Comparison of ENCODE assay signal across 20 mouse cellular contexts in the genomic region with DNA sequence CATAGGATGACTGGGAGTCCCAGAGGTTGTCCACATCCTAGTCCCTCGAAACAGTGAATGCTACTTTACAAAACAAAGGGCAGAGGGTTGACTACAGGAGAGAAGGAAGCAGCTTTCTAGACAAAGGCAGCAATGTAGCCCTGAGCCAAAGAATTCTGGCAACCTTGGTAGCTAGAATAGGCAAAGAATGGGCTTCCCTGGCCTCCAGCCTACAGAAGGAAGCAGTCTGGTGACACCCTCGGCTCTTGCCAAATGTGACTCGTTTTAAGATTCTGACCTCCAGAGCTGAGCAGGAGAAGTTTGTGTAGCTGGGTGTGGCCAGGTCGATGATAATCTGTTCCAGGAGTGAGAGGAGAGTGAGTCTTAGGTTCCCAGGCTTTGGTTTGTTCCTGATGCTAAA.
DNase-seq lines count a peak whose midpoint lies in the region; ATAC-seq and TF ChIP-seq lines count a peak whose summit lies in the region.
"Had no signal": no experiment of that assay in that cellular context is flagged by ENCODE, and none has a peak within 500 bp of the region (broad histone marks: within the 10 kb centered on the region; RNA-seq: fewer than 3 reads in every experiment).

No protein-coding gene starts in this region.

- TF ChIP-seq CTCF in lung, embryonic 14.5 days (IDR thresholded peaks at IDR 0.05; ENCODE audit: low read depth), result no peak

- no peak overlapping the region for H3K4me2 ChIP-seq in lung, embryonic 14.5 days
- H3K4me2 ChIP-seq: embryonic facial prominence, embryonic 15.5 days; intestine, embryonic 15.5 days; limb, embryonic 12.5 days; liver, embryonic 12.5 days; neural tube, embryonic 15.5 days had no signal

- peak; percentile 43 to 55 for DNase-seq in cerebellum, postnatal 25 days
- no peak for DNase-seq in cerebellum, adult 11-12 months
- peak; percentile 54 for DNase-seq in lung, embryonic 14.5 days
- no peak for DNase-seq in lung, postnatal 25 days (ENCODE audit: low spot score)
- DNase-seq in ES-CJ7 (ENCODE audit: low read depth, low spot score) (peak; percentile 74), ZHBTc4 (ENCODE audit: low read depth, low spot score) (peak; percentile 84)
- no peak for DNase-seq in thymus, postnatal 36 days
- DNase-seq: adrenal gland, adult 2 months; gastrocnemius, postnatal 25 days; kidney, postnatal 25 days; thymus, adult 2 months had no signal

- no peaks in the 10 kb centered on the region for H3K36me3 ChIP-seq in lung, embryonic 14.5 days (ENCODE audit: insufficient read depth)
- H3K36me3 ChIP-seq: embryonic facial prominence, embryonic 15.5 days; heart, embryonic 10.5 days; intestine, embryonic 15.5 days; limb, embryonic 12.5 days; liver, embryonic 12.5 days; midbrain, embryonic 10.5 days; neural tube, embryonic 15.5 days had no signal

- no peaks in the 10 kb centered on the region for H3K4me1 ChIP-seq in lung, embryonic 14.5 days (ENCODE audit: insufficient read depth)

- H3K27ac ChIP-seq in lung, embryonic 14.5 days (ENCODE audit: low read depth), result no peak overlapping the region
- H3K27ac ChIP-seq: embryonic facial prominence, embryonic 15.5 days; heart, embryonic 10.5 days; intestine, embryonic 15.5 days; limb, embryonic 12.5 days; liver, embryonic 12.5 days; midbrain, embryonic 10.5 days; neural tube, embryonic 15.5 days; stomach, postnatal 0 days had no signal

- WGBS in lung, embryonic 14.5 days, result 35% methylated on average over 4 of the region's 4 CpGs

- H3K9ac ChIP-seq in lung, embryonic 14.5 days, result no peak overlapping the region
- H3K9ac ChIP-seq: embryonic facial prominence, embryonic 15.5 days; intestine, embryonic 15.5 days; limb, embryonic 12.5 days; liver, embryonic 12.5 days; neural tube, embryonic 15.5 days had no signal

- no peak for ATAC-seq in lung, embryonic 14.5 days (ENCODE audit: insufficient read depth)
- ATAC-seq: hindbrain, embryonic 16.5 days; intestine, embryonic 15.5 days; liver, embryonic 12.5 days had no signal

- no peak overlapping the region for H3K4me3 ChIP-seq in lung, embryonic 14.5 days (ENCODE audit: low read depth, low read length)
- H3K4me3 ChIP-seq: embryonic facial prominence, embryonic 15.5 days; heart, embryonic 10.5 days; intestine, embryonic 15.5 days; limb, embryonic 12.5 days; liver, embryonic 12.5 days; midbrain, embryonic 10.5 days; neural tube, embryonic 15.5 days had no signal

- no peaks in the 10 kb centered on the region for H3K9me3 ChIP-seq in lung, embryonic 14.5 days (ENCODE audit: low read depth, low read length)
- H3K9me3 ChIP-seq: embryonic facial prominence, embryonic 15.5 days; heart, embryonic 10.5 days; intestine, embryonic 15.5 days; limb, embryonic 12.5 days; liver, embryonic 12.5 days; midbrain, embryonic 10.5 days; neural tube, embryonic 15.5 days had no signal

- no peaks in the 10 kb centered on the region for H3K27me3 ChIP-seq in lung, embryonic 14.5 days (ENCODE audit: insufficient read depth, low read length)
- H3K27me3 ChIP-seq: intestine, embryonic 15.5 days had no signal

Comparison
In these comparisons a context has a peak if more than half of its experiments do, and no peak if none do; other contexts are left out.
1. DNase-seq: peak in cerebellum, postnatal 25 days (2 of 2), lung, embryonic 14.5 days (single experiment), ES-CJ7 (single experiment) and ZHBTc4 (single experiment); none in cerebellum, adult 11-12 months (single experiment), lung, postnatal 25 days (single experiment) and thymus, postnatal 36 days (0 of 2).